Mouse (Mus musculus) stomach, postnatal 0 days (tissue): ENCODE results near the gene Gm29106.

Experiments used
- CTCF ChIP-seq: IDR thresholded peaks from 2 replicates; pipeline ENCODE4 v1.5.1; 2016; ENCODE audit warnings: antibody characterized with exemption, low read depth, mild to moderate bottlenecking, moderate library complexity
- EP300 ChIP-seq: optimal IDR thresholded peaks from 2 replicates; pipeline ENCODE3; 2016; ENCODE audit warnings: antibody characterized with exemption

DNA sequence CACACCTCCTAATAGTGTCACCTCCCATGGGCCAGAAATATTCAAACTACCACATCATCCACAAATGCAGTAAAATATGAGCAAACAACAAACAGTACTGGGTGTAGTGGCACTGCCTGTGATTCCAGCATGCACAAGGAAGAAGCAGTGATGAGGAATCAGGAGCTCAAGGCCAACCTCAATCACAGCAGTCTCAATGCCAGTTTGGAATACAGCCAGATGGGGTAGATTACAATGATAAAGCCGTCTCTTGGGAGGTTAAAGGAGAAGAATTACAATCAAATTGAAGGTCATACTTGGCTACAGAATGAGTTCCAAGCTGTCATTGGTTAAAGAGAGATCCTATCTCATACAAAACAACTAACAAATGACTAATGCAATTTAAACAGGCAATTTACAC, 52.2 kb downstream of the Gm29106 start:
- TF ChIP-seq CTCF = no peak
- TF ChIP-seq EP300 = no peak
